Mouse (Mus musculus) ES-Bruce4 (cell line): ENCODE measurements at regions not wholly inside any gene's neighbourhood (a gene's known extent, or its start where the extent isn't known, plus 50 kb on each side); places are given as distances from the start of the nearest gene placed in this dataset.

Experiments used
- H3K27ac ChIP-seq: 2 replicates; pipeline ENCODE4 v1.5.1; 2012; ENCODE audit warnings: low read length, inconsistent platforms; ENCODE audit not compliant: insufficient read depth
- H3K27me3 ChIP-seq: 2 replicates; pipeline ENCODE4 v1.6.1; 2012; ENCODE audit warnings: mild to moderate bottlenecking, low read length, inconsistent platforms; ENCODE audit not compliant: control insufficient read depth, poor library complexity, insufficient read depth, severe bottlenecking
- H3K36me3 ChIP-seq: 2 replicates; pipeline ENCODE4 v1.6.1; 2012; ENCODE audit warnings: inconsistent platforms, mild to moderate bottlenecking, low read length, moderate library complexity; ENCODE audit not compliant: control insufficient read depth, poor library complexity, insufficient read depth, severe bottlenecking
- H3K4me1 ChIP-seq: one replicate; pipeline ENCODE4 v1.8.1; 2011; ENCODE audit warnings: low read length; ENCODE audit not compliant: control insufficient read depth, insufficient read depth
- H3K4me3 ChIP-seq: 2 replicates; pipeline ENCODE4 v1.5.1; 2011; ENCODE audit warnings: low read depth, mild to moderate bottlenecking, low read length
- H3K9ac ChIP-seq: 2 replicates; pipeline ENCODE4 v1.6.1; 2012; ENCODE audit warnings: low read depth, mild to moderate bottlenecking, inconsistent platforms; ENCODE audit not compliant: poor library complexity, severe bottlenecking
- H3K9me3 ChIP-seq: replicated peaks from 2 replicates; pipeline ENCODE4 v1.6.1; 2012; ENCODE audit warnings: mild to moderate bottlenecking, low read length, inconsistent platforms; ENCODE audit not compliant: control insufficient read depth, poor library complexity, insufficient read depth, severe bottlenecking
- CTCF ChIP-seq: IDR thresholded peaks from one replicate; pipeline ENCODE4 v1.8.1; 2011; ENCODE audit warnings: low read depth, low read length
- EP300 ChIP-seq: IDR thresholded peaks from 2 replicates; pipeline ENCODE4 v1.6.1; 2011; ENCODE audit warnings: low read depth, low read length; ENCODE audit not compliant: insufficient read depth
- POLR2A ChIP-seq: IDR thresholded peaks from one replicate; pipeline ENCODE4 v1.8.1; 2011; ENCODE audit warnings: low read length; ENCODE audit not compliant: insufficient read depth

DNA sequence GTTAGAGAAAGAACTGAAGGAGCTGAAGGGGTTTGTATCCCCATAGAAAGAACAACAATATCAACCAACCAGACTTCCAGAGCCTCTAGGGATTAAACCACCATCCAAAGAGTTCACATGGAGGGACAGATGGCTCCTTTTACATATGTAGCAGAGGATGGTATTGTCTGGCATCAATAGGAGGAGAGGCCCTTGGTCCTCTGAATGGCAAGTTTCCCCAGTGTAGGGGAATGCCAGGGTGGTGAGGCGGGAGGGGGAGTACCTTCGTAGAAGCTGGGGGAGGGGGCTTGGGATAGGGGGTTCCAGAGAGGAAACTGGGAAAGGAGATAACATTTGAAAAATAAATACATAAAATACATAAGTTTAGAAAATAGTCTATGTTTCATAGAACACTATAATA is 1162.6 kb upstream of the Adgrl4 start:
- Histone ChIP-seq H3K4me1 (no peaks in the 10 kb centered on the region), H3K9ac (no peak overlapping the region), H3K36me3 (no peaks in the 10 kb centered on the region), H3K27ac (no peak overlapping the region), H3K4me3 (no peak overlapping the region), H3K9me3 (no peaks in the 10 kb centered on the region), H3K27me3 (no peaks in the 10 kb centered on the region)
- no peak for TF ChIP-seq CTCF
- no peak for TF ChIP-seq POLR2A
- no peak for TF ChIP-seq EP300

- no peak overlapping the region for H3K4me3 ChIP-seq
- H3K27ac ChIP-seq: no peak overlapping the region
- H3K36me3 ChIP-seq: no peaks in the 10 kb centered on the region
- H3K9me3 ChIP-seq: no peaks in the 10 kb centered on the region
- TF ChIP-seq POLR2A: no peak
- no peak for TF ChIP-seq CTCF
- TF ChIP-seq EP300: no peak
- H3K27me3 ChIP-seq: no peaks in the 10 kb centered on the region
- no peak overlapping the region for H3K9ac ChIP-seq
- no peaks in the 10 kb centered on the region for H3K4me1 ChIP-seq
Observed at GRCm38 (mm10) chr3:150296057-150296710, 1141.5 kb upstream of the Adgrl4 start.

DNA sequence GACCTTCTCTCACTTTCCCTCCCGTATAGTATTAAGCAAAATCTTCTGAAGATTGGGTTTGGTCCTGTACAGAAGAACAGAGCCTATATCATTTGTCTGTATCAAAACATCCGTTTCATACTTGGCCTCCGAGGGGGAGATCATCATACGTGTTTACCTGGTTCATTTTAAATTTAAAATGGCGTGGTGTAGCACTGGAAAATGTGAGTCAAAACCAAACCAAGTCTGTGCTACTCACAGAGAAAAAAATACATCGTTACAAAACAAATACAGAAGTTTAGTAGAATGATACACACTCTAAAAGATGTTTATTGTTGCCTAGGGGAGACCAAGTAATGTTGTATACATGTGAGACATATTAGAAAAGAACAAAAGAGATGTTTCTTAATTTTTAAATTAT is 1108.9 kb upstream of the Adgrl4 start:
- no peak overlapping the region for H3K27ac ChIP-seq
- no peak overlapping the region for H3K9ac ChIP-seq
- no peak for TF ChIP-seq CTCF
- no peak for TF ChIP-seq POLR2A
- TF ChIP-seq EP300: no peak
- H3K9me3 ChIP-seq: no peaks in the 10 kb centered on the region
- no peaks in the 10 kb centered on the region for H3K4me1 ChIP-seq
- H3K4me3 ChIP-seq: no peak overlapping the region
- no peaks in the 10 kb centered on the region for H3K27me3 ChIP-seq
- no peaks in the 10 kb centered on the region for H3K36me3 ChIP-seq

- H3K9ac ChIP-seq: no peak overlapping the region
- TF ChIP-seq POLR2A (no peak), CTCF (no peak), EP300 (no peak)
- H3K36me3 ChIP-seq: no peaks in the 10 kb centered on the region
- H3K9me3 ChIP-seq: no peaks in the 10 kb centered on the region
- no peak overlapping the region for H3K27ac ChIP-seq
- H3K4me1 ChIP-seq: no peaks in the 10 kb centered on the region
- no peak overlapping the region for H3K4me3 ChIP-seq
- no peaks in the 10 kb centered on the region for H3K27me3 ChIP-seq
Observed at GRCm38 (mm10) chr3:150352139-150352725, 1085.5 kb upstream of the Adgrl4 start.

- H3K27ac ChIP-seq: no peak overlapping the region
- H3K4me3 ChIP-seq: no peak overlapping the region
- H3K9ac ChIP-seq: no peak overlapping the region
- no peaks in the 10 kb centered on the region for H3K4me1 ChIP-seq
- H3K36me3 ChIP-seq: no peaks in the 10 kb centered on the region
- TF ChIP-seq EP300: no peak
- no peak for TF ChIP-seq POLR2A
- TF ChIP-seq CTCF: no peak
- H3K9me3 ChIP-seq: no peaks in the 10 kb centered on the region
- no peaks in the 10 kb centered on the region for H3K27me3 ChIP-seq
Observed at GRCm38 (mm10) chr3:150365766-150366165, 1071.9 kb upstream of the Adgrl4 start.

- TF ChIP-seq CTCF (peak; percentile 48), EP300 (no peak)
Observed at GRCm38 (mm10) chr3:150384996-150385627, 1052.6 kb upstream of the Adgrl4 start.

More at GRCm38 (mm10) chr3:150384996-150385627, 1052.6 kb upstream of the Adgrl4 start:
- Histone ChIP-seq H3K4me1 (no peaks in the 10 kb centered on the region), H3K4me3 (no peak overlapping the region), H3K27ac (no peak overlapping the region), H3K9me3 (no peaks in the 10 kb centered on the region), H3K36me3 (no peaks in the 10 kb centered on the region), H3K9ac (no peak overlapping the region), H3K27me3 (no peaks in the 10 kb centered on the region)
